Mouse (Mus musculus): ENCODE data around the gene Ctf2.
A peak's percentile ranks its signal among the peaks of the same experiment; 100 is the strongest.
"Not testable (repeated sequence)": the region's sequence is repeated elsewhere in the genome, so short reads cannot be mapped to it uniquely, and the experiment has no call there.

The Ctf2 gene

DNA sequence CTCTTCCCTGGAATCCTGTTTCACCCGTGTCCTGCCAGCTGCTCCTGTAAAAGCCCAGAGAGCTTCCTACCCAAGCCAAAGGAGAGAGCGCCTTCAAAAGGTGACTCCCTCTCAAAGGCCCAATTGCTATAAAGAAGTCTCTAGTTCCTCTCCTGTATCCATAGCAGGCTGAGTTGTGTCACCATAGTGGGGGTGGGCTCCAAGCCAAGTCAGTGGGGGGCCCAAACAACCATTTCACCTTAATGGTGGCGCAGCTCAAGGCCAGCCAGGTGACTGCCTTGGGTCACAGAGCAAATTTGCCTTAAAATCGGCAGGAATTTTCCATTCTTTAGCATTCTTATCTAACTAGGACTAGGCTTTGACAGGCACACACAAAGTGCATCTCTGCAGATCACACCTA lies 17.1 kb downstream of the Ctf2 start:
- DNase-seq (ENCODE audit: low spot score in 2 of 2): no peak

GRCm38 (mm10) chr7:127712461-127713385 lies 19.2 kb downstream of the Ctf2 start, which contains the start of gene Ctf1:
TSS of gene Ctf1 (plus strand) at chr7:127712736.
- peak; percentile 48 to 74 for DNase-seq (ENCODE audit: low spot score in 2 of 2)

DNA sequence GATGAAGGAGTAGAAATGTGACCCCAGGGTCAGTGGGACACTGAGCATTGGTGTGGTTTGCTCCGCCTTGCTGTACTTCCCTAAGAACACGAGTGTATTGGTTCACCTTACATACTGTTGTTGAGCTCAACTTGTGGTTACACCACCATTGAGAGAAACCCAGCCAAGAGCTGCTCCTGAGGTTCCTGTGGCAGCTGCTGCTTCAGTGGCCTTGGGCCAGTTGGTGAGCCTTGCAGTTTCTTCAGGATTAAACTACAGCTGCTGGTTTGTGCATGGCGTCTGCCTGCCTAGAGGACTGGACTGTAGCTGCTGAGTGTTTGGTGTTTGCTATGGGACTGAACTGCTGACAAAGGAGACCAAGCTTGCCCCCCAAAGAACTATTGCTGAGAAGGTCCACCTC lies 20.5 kb downstream of the Ctf2 start:
- no peak for DNase-seq (ENCODE audit: low spot score in 2 of 2)

DNA sequence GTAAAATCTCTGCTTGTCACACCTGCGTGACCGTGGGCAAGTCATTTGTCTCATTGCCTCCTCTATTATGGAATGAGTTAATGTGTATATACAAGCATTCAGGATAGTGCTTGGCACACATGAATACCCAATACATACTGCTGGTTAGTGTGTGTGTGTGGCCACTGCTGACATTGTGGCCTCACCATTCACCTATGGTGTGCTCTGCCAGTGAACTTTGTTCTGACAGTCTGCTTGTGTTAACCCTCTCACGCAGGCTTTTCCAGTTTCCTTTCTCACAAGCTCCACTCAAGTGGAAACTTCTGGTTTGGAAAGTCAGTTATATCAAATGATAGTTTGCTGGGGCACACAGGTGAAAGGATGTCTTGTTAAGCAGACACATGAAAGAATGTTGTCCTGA lies 20.9 kb downstream of the Ctf2 start:
- no peak for DNase-seq (ENCODE audit: low spot score in 2 of 2)

DNA sequence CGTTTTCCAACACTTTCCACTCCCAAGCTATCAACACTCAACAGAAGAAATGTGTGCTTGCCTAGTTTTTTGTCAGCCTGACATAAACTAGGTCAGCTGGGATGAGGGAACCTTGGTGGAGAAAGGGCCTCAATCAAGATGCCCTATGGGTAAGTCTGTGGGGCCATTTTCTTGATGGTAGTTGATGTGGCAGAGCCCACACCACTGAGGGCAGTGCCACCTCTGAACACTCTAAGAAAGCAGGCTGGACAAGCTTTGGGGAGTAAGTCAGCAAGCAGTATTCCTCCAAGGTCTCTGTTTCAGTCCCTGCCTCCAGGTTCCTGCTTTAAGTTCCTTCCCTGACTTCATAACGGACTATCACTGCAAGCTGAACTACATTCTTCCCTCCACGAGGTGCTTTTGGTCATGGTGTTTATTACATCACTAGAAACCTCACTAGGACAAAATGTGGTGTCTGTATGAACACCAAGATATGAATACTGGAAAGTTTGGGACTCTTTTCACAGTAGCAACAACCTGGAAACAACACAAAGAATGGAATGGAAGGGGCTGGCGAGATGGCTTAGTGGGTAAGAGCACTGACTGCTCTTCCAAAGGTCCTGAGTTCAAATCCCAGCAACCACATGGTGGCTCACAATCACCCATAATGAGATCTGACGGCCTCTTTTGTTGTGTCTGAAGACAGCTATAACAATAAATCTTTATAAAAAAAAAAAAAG lies 22.5 kb downstream of the Ctf2 start:
- no peak for DNase-seq (ENCODE audit: low spot score in 2 of 2)

- DNase-seq (ENCODE audit: low spot score in 2 of 2): peak; percentile 74 to 87
Measured at GRCm38 (mm10) chr7:127708207-127709078, 23.5 kb downstream of the Ctf2 start, which contains the start of gene Bcl7c. TSS of gene Bcl7c (minus strand) at chr7:127708933.

DNA sequence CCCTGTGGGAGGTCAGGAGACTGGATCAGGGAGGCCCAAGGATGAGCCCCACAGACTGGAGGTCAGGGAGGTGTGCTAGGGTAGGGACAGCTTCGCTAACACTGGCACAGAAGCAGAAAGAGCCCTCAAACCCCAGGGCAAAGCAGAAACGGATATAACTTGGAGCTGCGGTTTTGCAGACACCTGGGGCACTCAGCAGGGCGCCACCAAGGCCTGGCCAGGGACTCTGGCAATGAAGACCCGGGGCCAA lies 24.1 kb downstream of the Ctf2 start:
- no peak for DNase-seq (ENCODE audit: low spot score in 2 of 2)

DNA sequence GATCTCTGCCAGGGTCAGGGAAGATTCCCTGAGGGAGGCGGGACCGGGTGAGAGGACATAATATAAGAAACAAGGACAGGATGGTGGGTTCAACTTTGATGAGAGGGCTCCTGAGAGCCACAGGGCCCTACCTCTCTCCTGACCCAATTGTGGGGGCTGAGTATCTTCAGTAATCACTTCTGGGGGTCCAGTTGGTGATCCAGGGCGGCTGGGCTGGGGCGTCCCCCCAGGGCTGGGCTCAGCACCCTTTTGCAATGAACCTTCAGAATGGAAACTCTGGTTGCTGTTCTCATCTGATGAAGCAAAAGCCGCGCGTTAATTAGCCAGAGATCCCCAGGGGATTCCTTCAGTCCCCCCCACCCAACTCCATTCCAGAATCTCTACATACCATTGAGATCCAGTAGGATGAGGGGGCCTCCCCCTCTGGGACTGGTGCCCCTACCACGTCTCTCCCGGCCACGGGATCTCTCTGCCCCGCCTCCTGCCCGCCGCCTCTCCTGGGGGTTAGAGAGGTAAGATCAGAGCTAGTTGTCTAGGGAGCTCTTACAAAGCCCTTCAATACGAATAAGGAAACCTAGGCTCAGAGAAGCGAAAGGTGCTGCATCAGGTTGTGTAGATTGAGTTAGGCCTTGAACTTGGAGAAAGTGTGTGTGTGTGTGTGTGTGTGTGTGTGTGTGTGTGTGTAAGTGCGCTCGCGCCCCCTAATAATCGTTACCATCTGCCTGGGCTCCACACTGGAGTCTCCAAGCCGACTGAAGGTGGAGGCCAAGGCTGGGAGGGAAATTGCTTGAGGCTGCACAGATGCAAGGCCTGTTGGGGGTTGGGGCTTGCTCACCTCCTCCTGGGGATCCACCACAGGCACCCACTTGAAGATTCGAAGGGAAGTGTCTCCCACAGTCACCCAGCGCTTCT lies 24.7 kb downstream of the Ctf2 start:
- peak in 1 of 2 experiments; percentile 25 for DNase-seq (ENCODE audit: low spot score in 2 of 2)

- peak in 1 of 2 experiments; percentile 14 for DNase-seq (ENCODE audit: low spot score in 2 of 2)
Measured at GRCm38 (mm10) chr7:127705706-127706105, 26.3 kb downstream of the Ctf2 start.

GRCm38 (mm10) chr7:127704598-127704997 lies 27.4 kb downstream of the Ctf2 start:
- DNase-seq (ENCODE audit: low spot score in 2 of 2): no peak

GRCm38 (mm10) chr7:127703561-127704178 lies 28.3 kb downstream of the Ctf2 start:
- no peak for DNase-seq (ENCODE audit: low spot score in 2 of 2)

DNA sequence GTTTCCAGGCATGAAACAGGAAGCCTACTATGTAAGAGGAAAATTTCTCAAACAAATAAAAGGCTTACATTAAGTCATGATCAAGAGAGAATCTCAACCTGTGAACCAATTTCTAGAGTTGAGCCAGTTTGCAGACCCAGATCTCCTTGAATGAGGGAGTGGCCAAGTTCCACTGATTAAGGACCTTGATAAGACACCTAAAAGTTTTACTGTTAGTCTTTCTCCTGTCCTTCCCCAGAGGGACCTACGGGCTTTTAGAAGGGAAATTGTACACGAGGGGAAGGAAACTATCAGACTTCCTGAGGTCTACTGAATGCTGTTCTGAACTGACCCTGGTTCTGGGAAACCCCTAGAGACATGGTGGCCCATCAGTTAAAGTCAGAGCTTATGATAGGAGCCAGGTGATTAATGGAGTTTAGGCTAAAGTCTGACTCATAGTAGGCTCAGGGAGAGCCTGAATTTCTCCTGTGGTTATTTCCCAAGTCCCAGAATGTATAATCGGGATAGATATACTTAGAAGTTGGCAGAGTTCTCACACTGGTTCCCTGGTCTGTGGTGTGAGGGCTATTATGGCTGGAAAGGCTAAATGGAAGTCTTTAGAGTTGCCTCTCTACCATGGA lies 31.1 kb downstream of the Ctf2 start:
- DNase-seq (ENCODE audit: low spot score in 2 of 2): no peak

DNA sequence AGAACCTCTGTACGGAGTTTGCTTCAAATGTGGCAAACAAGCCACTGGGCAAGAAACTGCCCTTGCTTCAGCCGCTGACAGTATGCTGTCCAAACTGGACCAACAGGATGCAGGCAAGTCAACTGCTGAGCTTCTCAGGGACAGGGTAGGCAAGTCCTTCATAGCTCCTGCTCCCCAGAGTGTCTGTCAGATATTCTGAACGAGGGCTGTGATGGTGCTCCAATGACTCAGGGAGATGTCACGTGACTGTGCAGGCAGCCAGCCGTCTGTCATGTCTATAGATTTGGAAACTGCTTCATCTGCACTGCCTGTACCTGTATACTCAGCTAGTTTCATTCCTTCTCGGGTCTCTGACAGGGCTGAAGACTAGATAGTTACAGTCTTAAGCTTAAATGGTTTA lies 33.0 kb downstream of the Ctf2 start:
- no peak for DNase-seq (ENCODE audit: low spot score in 2 of 2)

- not testable (repeated sequence) for DNase-seq (ENCODE audit: low spot score in 2 of 2)
Measured at GRCm38 (mm10) chr7:127693730-127694129, 38.2 kb downstream of the Ctf2 start.

- DNase-seq (ENCODE audit: low spot score in 2 of 2): no peak
Measured at GRCm38 (mm10) chr7:127693290-127693689, 38.7 kb downstream of the Ctf2 start.

DNA sequence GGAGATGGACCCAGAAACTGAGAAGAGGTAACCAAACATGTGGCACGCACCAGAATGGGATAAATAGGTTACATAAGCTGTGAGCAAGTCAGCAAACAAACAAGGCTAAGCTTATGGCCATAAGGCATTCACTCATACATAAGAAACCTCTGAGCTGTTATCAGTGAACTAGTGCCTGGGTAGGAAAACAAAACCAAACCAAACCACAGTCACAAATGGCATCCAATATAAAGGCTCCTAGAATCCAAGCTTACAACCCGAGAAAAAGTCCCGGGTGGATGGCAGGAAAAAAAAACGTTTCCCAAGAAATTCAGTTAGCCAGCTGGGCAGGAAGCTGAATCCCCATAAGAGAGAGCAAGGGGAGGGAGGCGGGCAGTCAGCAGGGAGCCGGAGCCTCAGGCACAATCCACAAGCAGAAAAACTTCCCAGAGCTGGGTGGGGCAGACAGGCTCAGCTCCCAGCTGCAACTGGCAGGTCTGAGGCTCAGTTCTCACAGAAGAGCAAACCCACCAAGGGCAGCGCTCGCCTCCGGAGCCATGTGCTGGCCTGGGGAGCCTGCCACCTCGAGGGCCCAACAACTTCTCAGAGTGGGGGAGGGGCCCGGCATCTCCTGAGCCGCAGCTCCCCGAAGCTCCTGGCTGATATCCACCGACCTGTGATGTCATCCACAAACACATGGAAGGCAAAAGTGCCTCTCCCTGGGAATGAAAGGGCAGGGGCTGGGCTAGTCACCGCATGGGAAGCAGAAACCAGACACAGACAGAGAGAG lies 40.6 kb downstream of the Ctf2 start:
- DNase-seq (ENCODE audit: low spot score in 2 of 2): peak in 1 of 2 experiments; percentile 50

DNA sequence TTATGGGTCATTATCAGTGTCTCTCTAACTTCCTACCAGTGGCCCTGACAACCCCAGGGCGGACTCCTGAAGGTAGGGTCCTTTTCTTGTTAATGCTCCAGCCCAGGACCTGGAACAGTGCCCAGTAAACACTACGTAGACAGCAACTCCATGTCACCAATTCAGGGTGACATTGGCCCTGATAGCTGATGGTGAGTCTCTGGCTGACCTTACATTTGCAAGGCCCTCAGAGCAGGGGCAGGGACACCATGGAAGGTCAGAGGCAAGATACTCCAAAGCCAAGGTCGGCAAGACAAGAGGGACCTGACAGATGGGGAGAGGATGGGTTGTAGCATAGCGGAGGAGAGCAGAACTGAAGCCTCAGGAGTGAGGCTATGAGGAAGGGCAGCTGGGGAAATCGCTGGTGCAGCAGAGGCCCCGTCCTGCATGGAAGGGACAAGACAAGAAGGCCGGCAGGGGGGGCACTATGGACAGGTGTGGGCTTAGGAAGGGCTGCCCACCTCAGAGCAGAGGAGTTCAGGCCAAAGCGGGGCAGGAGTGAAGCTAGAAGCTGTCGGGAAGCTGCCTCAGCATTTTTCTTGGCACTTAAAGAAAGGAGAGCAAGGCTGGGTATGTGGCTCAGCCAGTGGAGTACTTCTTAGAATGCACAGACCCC lies 42.2 kb downstream of the Ctf2 start:
- DNase-seq (ENCODE audit: low spot score in 2 of 2): no peak

DNA sequence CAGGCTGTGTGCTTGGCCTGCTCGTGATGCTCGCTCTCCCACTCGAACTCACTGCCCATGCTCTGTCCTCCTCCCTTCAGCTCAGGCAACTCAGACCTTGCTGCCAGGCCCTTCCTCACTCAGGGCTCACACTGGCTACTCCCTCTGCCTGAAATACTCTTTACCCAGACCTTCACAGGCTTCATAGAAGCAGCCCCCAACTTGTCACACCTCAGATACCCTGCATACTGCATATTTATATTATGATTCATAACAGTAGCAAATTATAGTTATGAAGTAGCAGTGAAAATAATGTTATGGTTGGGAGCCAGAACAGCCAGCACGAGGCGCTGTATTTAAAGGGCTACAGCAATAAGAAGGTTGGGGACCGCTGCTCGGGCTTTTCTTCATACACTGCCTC lies 43.0 kb downstream of the Ctf2 start:
- no peak for DNase-seq (ENCODE audit: low spot score in 2 of 2)

Measured in cerebellum, postnatal 4 days (tissue).